In genomic region chr7:6283451-6284075, GRCm38 (mm10) we compare ENCODE assay signal across 8 mouse cellular contexts. TPM values are rescaled to one million over a fixed set of nuclear protein-coding genes. Genes with fewer than 3 reads are reported as not detected.
DNase-seq lines count a peak whose midpoint lies in the region; ATAC-seq and TF ChIP-seq lines count a peak whose summit lies in the region.

No protein-coding gene starts in this region.

- peak overlapping the region; percentile 59 for H3ac ChIP-seq in myocyte (ENCODE audit: control insufficient read depth, insufficient read length)

- TF ChIP-seq CTCF in bone marrow macrophage, adult 2 months (IDR thresholded peaks at IDR 0.05; ENCODE audit: low read depth, low read length), result no peak; the same call in 1 of the 2 replicates
- peak; percentile 61; the same call in 1 of the 2 replicates for TF ChIP-seq CTCF in embryonic fibroblast, embryonic 13.5 days (IDR thresholded peaks at IDR 0.05; ENCODE audit: borderline replicate concordance, insufficient read depth, low read length)
- TF ChIP-seq CTCF in liver, adult 2 months (IDR thresholded peaks at IDR 0.05; ENCODE audit: low read depth, low read length), result peak; percentile 51

- H3K4me3 ChIP-seq in bone marrow macrophage, adult 2 months (ENCODE audit: insufficient read depth, low read length), result peak overlapping the region; percentile 72
- H3K4me3 ChIP-seq in embryonic fibroblast, embryonic 13.5 days (ENCODE audit: insufficient read depth, low read length), result peak overlapping the region; percentile 73
- H3K4me3 ChIP-seq in heart, embryonic 11.5 days (ENCODE audit: low read depth, low read length), result peak overlapping the region; percentile 56
- peak overlapping the region; percentile 70 for H3K4me3 ChIP-seq in kidney, embryonic 16.5 days (ENCODE audit: low read length)
- H3K4me3 ChIP-seq in liver, adult 2 months (ENCODE audit: insufficient read depth, low read depth, low read length), result peak overlapping the region; percentile 80
- H3K4me3 ChIP-seq in myocyte, result peak overlapping the region; percentile 46

- H3K36me3 ChIP-seq in heart, embryonic 11.5 days (ENCODE audit: control insufficient read depth, insufficient read depth, low read length), result no peaks in the 10 kb centered on the region
- H3K36me3 ChIP-seq in kidney, embryonic 16.5 days (ENCODE audit: insufficient read depth, low read length), result no peaks in the 10 kb centered on the region
- no peaks in the 10 kb centered on the region for H3K36me3 ChIP-seq in liver, adult 2 months (ENCODE audit: control insufficient read depth, insufficient read depth, low read length)
- no peaks in the 10 kb centered on the region for H3K36me3 ChIP-seq in myocyte (ENCODE audit: control insufficient read depth, insufficient read depth)
- H3K36me3 ChIP-seq in splenic B cell, adult 2 months (ENCODE audit: control insufficient read depth, insufficient read depth, low read length, poor library complexity, severe bottlenecking), result no peaks in the 10 kb centered on the region

- peak; percentile 81 to 82 for DNase-seq in B cell, adult 2 months
- DNase-seq in liver, adult 2 months (ENCODE audit: extremely low read depth, low read depth, low spot score), result peak; percentile 77
- peak; percentile 89 for DNase-seq in splenic B cell, adult 2 months (ENCODE audit: low read depth, low spot score)

- under 1% methylated on average over 23 of the region's 23 CpGs for WGBS in heart, embryonic 11.5 days (ENCODE audit: insufficient replicate concordance)
- WGBS in kidney, embryonic 16.5 days, result under 1% methylated on average over 23 of the region's 23 CpGs
- WGBS in liver, adult 2 months, result 1% methylated on average over 23 of the region's 23 CpGs

- H3K4me2 ChIP-seq in heart, embryonic 11.5 days, result peak overlapping the region; percentile 61
- H3K4me2 ChIP-seq in kidney, embryonic 16.5 days (replicated peaks; ENCODE audit: low read depth, low read length), result peak overlapping the region; percentile 54
- peak overlapping the region; percentile 73 for H3K4me2 ChIP-seq in myocyte (ENCODE audit: low read depth)

- H3K27me3 ChIP-seq in heart, embryonic 11.5 days (ENCODE audit: control insufficient read depth, insufficient read depth, low read length), result no peaks in the 10 kb centered on the region
- no peaks in the 10 kb centered on the region for H3K27me3 ChIP-seq in kidney, embryonic 16.5 days (ENCODE audit: insufficient read depth, low read length)
- H3K27me3 ChIP-seq in liver, adult 2 months (ENCODE audit: control insufficient read depth, insufficient read depth, low read length), result no peaks in the 10 kb centered on the region
- peaks cover 1% of the 10 kb centered on the region for H3K27me3 ChIP-seq in myocyte (ENCODE audit: control insufficient read depth, insufficient read depth, insufficient read length)
- no peaks in the 10 kb centered on the region for H3K27me3 ChIP-seq in splenic B cell, adult 2 months (ENCODE audit: control insufficient read depth, insufficient read depth, low read length, poor library complexity, severe bottlenecking)

- H3K4me1 ChIP-seq in bone marrow macrophage, adult 2 months (ENCODE audit: control insufficient read depth, insufficient read depth, low read length), result peaks cover 18% of the 10 kb centered on the region
- H3K4me1 ChIP-seq in embryonic fibroblast, embryonic 13.5 days (ENCODE audit: control insufficient read depth, insufficient read depth, low read length), result peaks cover 2% of the 10 kb centered on the region; the same call in 1 of the 2 replicates
- peaks cover 8% of the 10 kb centered on the region for H3K4me1 ChIP-seq in heart, embryonic 11.5 days (ENCODE audit: control insufficient read depth, insufficient read depth, low read length)
- H3K4me1 ChIP-seq in kidney, embryonic 16.5 days (ENCODE audit: insufficient read depth, low read length), result peaks cover 15% of the 10 kb centered on the region
- H3K4me1 ChIP-seq in liver, adult 2 months (ENCODE audit: control insufficient read depth, insufficient read depth, low read length), result peaks cover 5% of the 10 kb centered on the region; the same call in 1 of the 2 replicates

- ATAC-seq in heart, embryonic 11.5 days (replicated peaks; ENCODE audit: insufficient number of reproducible peaks, low FRiP score, low TSS enrichment), result peak; percentile 44; the same call in 1 of the 2 replicates
- peak; percentile 73 for ATAC-seq in kidney, embryonic 16.5 days (ENCODE audit: low FRiP score, low TSS enrichment)

- no peaks in the 10 kb centered on the region for H3K9me3 ChIP-seq in heart, embryonic 11.5 days (replicated peaks; ENCODE audit: control insufficient read depth, low read length)
- H3K9me3 ChIP-seq in kidney, embryonic 16.5 days (ENCODE audit: low read length), result no peaks in the 10 kb centered on the region

- no peaks in the 10 kb centered on the region for H3K79me2 ChIP-seq in liver, adult 2 months (ENCODE audit: control insufficient read depth, insufficient read depth, low read length)
- no peaks in the 10 kb centered on the region for H3K79me2 ChIP-seq in myocyte (ENCODE audit: control insufficient read depth, insufficient read depth)

- peak overlapping the region; percentile 77 for H3K27ac ChIP-seq in bone marrow macrophage, adult 2 months (ENCODE audit: insufficient read depth, low read depth, low read length)
- H3K27ac ChIP-seq in embryonic fibroblast, embryonic 13.5 days (ENCODE audit: insufficient read depth, low read length), result peak overlapping the region; percentile 97
- H3K27ac ChIP-seq in heart, embryonic 11.5 days (ENCODE audit: low read depth, low read length), result peak overlapping the region; percentile 84
- peak overlapping the region; percentile 93 for H3K27ac ChIP-seq in kidney, embryonic 16.5 days (ENCODE audit: low read length)
- peak overlapping the region; percentile 95 for H3K27ac ChIP-seq in liver, adult 2 months (replicated peaks; ENCODE audit: insufficient read depth, low read depth, low read length)

- H3K9ac ChIP-seq in heart, embryonic 11.5 days (ENCODE audit: low read depth, low read length), result peak overlapping the region; percentile 79
- H3K9ac ChIP-seq in kidney, embryonic 16.5 days (replicated peaks; ENCODE audit: low read length), result peak overlapping the region; percentile 81
- H3K9ac ChIP-seq in liver, adult 2 months (ENCODE audit: low read depth, low read length), result peak overlapping the region; percentile 93

- TF ChIP-seq POLR2A in bone marrow macrophage, adult 2 months (IDR thresholded peaks at IDR 0.05; ENCODE audit: borderline replicate concordance, low read depth, low read length), result no peak
- TF ChIP-seq POLR2A in embryonic fibroblast, embryonic 13.5 days (IDR thresholded peaks at IDR 0.05; ENCODE audit: low read depth, low read length), result peak; percentile 46; the same call in 1 of the 2 replicates
- no peak for TF ChIP-seq POLR2A in liver, adult 2 months (IDR thresholded peaks at IDR 0.05; ENCODE audit: extremely low read depth, insufficient read depth, low read length)
- TF ChIP-seq POLR2A in myocyte (IDR thresholded peaks at IDR 0.05; ENCODE audit: insufficient read length, low read depth), result no peak

TF ChIP-seq in myocyte, 11 proteins besides CTCF, POLR2A, EP300 and RAD21 (continues in another document):
- TF ChIP-seq MYOG (IDR thresholded peaks at IDR 0.05; ENCODE audit: control insufficient read depth in 1 of 3, insufficient read depth in 1 of 3, insufficient read length in 2 of 3, low read depth in 2 of 3) (no peak), POLR2AphosphoS2 (IDR thresholded peaks at IDR 0.05; ENCODE audit: insufficient read length, low read depth) (peak; percentile 17), E2F4 (IDR thresholded peaks at IDR 0.05; ENCODE audit: insufficient read depth) (no peak), SRF (IDR thresholded peaks at IDR 0.05; ENCODE audit: control insufficient read depth, insufficient read length, low read depth) (no peak)

RNA-seq across cellular contexts. Expression of gene Zfp667, which starts 2.8 kb away (rescaled TPM):
- polyA plus RNA-seq in bone marrow macrophage, adult 2 months (2012; ENCODE audit: insufficient read depth, insufficient read length, missing spikeins), result 2.0 and 2.9 TPM in 2 replicates
- polyA plus RNA-seq in embryonic fibroblast, embryonic 13.5 days (2011; ENCODE audit: insufficient read length, low read depth, missing spikeins), result 4.1 TPM in 2 replicates
- polyA plus RNA-seq in heart, embryonic 11.5 days (2014; fragmentation: Nextera tagmentation; extraction: Ambion mirVana), result 6.3 and 6.7 TPM in 2 replicates
- polyA plus RNA-seq in kidney, embryonic 16.5 days (2015; fragmentation: Nextera tagmentation; extraction: Ambion mirVana), result 4.9 and 6.8 TPM in 2 replicates
- 1.5 and 1.6 TPM in 2 replicates for total RNA-seq in liver, adult 2 months (2014; rRNA removed)
- 0.21 and 0.43 TPM in 2 replicates for polyA plus RNA-seq in liver, adult 2 months (2012; rRNA removed)
- polyA plus RNA-seq in myocyte (2012; fragmentation: generic; extraction: Trizol), result 2.8 TPM

RNA-seq across cellular contexts. Expression of gene Epp13, which starts 31.1 kb away (rescaled TPM):
- polyA plus RNA-seq in bone marrow macrophage, adult 2 months (2012; ENCODE audit: insufficient read depth, insufficient read length, missing spikeins), result not detected in 2 replicates
- polyA plus RNA-seq in embryonic fibroblast, embryonic 13.5 days (2011; ENCODE audit: insufficient read length, low read depth, missing spikeins), result not detected in 2 replicates
- polyA plus RNA-seq in heart, embryonic 11.5 days (2014; fragmentation: Nextera tagmentation; extraction: Ambion mirVana), result not detected in 2 replicates
- polyA plus RNA-seq in kidney, embryonic 16.5 days (2015; fragmentation: Nextera tagmentation; extraction: Ambion mirVana), result not detected in 2 replicates
- not detected in 2 replicates for total RNA-seq in liver, adult 2 months (2014; rRNA removed)
- not detected in 2 replicates for polyA plus RNA-seq in liver, adult 2 months (2012; rRNA removed)
- not detected for polyA plus RNA-seq in myocyte (2012; fragmentation: generic; extraction: Trizol)

RNA-seq across cellular contexts. Expression of gene Zfp583, which starts 47.5 kb away (rescaled TPM):
- 3.2 and 3.9 TPM in 2 replicates for polyA plus RNA-seq in bone marrow macrophage, adult 2 months (2012; ENCODE audit: insufficient read depth, insufficient read length, missing spikeins)
- polyA plus RNA-seq in embryonic fibroblast, embryonic 13.5 days (2011; ENCODE audit: insufficient read length, low read depth, missing spikeins), result 4.7 and 6.2 TPM in 2 replicates
- polyA plus RNA-seq in heart, embryonic 11.5 days (2014; fragmentation: Nextera tagmentation; extraction: Ambion mirVana), result 4.4 and 5.1 TPM in 2 replicates
- 5.8 and 6.3 TPM in 2 replicates for polyA plus RNA-seq in kidney, embryonic 16.5 days (2015; fragmentation: Nextera tagmentation; extraction: Ambion mirVana)
- 0.27 and 0.28 TPM in 2 replicates for total RNA-seq in liver, adult 2 months (2014; rRNA removed)
- polyA plus RNA-seq in liver, adult 2 months (2012; rRNA removed), result 0.05 TPM in 1 of 2 replicates, not detected in the other
- polyA plus RNA-seq in myocyte (2012; fragmentation: generic; extraction: Trizol), result 0.80 TPM

RNA-seq across cellular contexts. Expression of gene Gm3854, which starts 60.0 kb away (rescaled TPM):
- 0.31 TPM in 1 of 2 replicates, not detected in the other for polyA plus RNA-seq in bone marrow macrophage, adult 2 months (2012; ENCODE audit: insufficient read depth, insufficient read length, missing spikeins)
- polyA plus RNA-seq in embryonic fibroblast, embryonic 13.5 days (2011; ENCODE audit: insufficient read length, low read depth, missing spikeins), result 0.82 and 1.4 TPM in 2 replicates
- 1.1 and 2.4 TPM in 2 replicates for polyA plus RNA-seq in heart, embryonic 11.5 days (2014; fragmentation: Nextera tagmentation; extraction: Ambion mirVana)
- 2.3 TPM in 2 replicates for polyA plus RNA-seq in kidney, embryonic 16.5 days (2015; fragmentation: Nextera tagmentation; extraction: Ambion mirVana)
- under 0.01 and 0.07 TPM in 2 replicates for total RNA-seq in liver, adult 2 months (2014; rRNA removed)
- polyA plus RNA-seq in liver, adult 2 months (2012; rRNA removed), result not detected in 2 replicates
- polyA plus RNA-seq in myocyte (2012; fragmentation: generic; extraction: Trizol), result 0.11 TPM

Comparison
In these comparisons a context has a peak if more than half of its experiments do, and no peak if none do; other contexts are left out.
1. Peak in every context shown above with its lines: DNase-seq, ATAC-seq, H3K4me3 ChIP-seq and H3K27ac ChIP-seq.